Mouse (Mus musculus) cerebellum, adult 8-10 months (tissue): ENCODE results near the gene Fkbpl.

Experiments used
- DNase-seq: peaks from one replicate; pipeline ENCODE4 v3.0.0; 2022

The Fkbpl gene

DNA sequence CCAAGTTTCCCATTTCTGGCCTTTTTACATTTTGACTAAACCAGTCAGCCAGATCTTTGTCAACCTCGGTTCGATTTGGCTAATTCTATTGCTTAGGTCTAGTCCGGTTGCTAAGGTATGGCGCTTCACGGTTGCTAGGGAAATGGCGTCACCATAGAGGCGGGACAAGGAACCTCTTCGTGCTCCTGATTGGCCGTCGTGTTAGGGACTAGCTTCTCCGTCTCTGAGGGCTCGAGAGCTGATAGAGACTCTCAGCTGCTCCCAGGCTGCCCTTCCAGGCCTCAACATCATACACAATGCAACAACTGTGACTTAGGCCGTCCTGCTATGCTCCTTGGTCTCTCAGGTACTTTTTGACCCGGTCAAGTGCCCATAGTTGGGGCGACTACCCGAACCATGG is at the start of gene Fkbpl:
Gene Fkbpl (plus strand): TSS at position 157 of the 400 bp plus-strand sequence.
- peak; percentile 96 for DNase-seq

DNA sequence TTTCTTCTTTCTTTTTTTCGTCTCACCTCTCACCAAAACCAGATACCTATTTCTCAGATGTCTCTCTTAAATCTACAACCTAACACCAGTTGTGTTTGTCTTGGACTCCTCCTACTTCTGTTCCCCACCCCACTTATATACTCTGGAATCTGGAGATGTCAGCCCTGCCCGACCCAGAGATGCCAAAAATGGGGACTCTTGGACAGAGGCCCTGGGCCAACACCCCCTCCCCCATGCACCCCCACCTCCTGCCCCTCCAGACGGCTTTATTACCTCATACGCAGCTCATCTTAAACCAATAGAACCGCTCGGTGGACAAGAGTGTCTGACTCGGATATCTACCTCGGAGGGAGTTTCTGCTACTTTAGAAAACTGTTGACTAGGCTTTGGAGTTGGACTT is 48.5 kb upstream of the Fkbpl start:
- no peak for DNase-seq

DNA sequence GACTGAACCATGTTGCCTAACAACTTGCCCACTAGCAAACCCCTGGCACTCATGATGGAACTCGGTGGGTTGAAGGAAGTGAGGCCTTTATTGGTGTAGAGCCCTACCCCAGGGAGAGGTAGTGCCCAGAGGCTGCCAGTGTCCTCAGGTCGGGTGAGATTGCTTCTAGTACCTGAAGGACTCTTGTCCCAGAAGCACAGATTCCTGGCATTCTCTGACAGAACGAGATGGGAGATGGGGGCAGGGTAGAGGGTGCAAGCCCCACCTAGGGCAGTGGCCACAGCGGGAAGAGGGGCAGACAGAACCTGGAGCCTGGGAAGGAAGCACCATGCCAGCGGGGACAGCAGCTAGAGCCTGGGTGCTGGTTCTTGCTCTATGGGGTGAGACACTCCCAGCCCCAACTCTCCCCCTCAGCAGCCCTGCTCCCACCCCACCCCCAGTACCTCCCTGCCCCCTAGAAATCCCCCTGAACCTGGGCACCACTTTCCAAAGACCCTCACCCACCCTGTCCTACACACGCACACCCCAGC is 46.9 kb upstream of the Fkbpl start, which contains the start of gene Ager:
Gene Ager (plus strand): TSS at position 297 of the 530 bp plus-strand sequence.
- DNase-seq: peak; percentile 17

DNA sequence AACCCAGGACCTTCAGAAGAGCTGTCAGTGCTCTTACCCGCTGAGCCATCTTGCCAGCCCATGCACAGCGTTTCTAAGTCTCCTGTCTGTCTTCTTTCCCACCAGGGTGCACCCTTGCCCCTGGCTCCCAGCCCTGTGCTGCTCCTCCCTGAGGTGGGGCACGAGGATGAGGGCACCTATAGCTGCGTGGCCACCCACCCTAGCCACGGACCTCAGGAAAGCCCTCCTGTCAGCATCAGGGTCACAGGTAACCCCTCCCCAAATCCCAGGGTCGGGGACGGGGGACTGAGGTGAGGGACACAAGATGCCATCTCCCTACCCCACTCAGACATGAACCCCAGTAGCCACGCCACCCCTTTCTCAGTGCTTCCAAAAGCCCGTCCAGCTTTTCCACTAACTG is 44.7 kb upstream of the Fkbpl start:
- DNase-seq: no peak

DNA sequence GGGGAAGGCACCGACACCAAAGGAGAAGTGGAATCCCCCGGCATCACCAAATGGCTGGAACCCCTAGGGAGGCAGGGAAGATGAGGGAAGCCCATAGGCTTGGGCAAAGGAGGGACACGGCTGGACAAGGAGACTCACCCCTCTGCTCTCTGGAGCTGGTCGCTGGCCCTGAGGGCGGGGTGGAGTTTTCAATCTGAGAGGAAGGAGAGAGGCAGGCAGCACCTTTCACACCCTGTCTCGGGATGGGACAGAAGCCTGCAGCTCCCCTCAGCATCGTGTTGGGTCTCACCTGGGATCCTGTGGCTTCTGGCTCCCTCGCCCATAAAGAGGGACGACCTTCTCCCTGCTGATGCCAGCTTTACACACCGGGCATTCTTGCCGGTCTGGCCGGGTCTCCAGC is 42.8 kb upstream of the Fkbpl start:
- peak; percentile 38 for DNase-seq

DNA sequence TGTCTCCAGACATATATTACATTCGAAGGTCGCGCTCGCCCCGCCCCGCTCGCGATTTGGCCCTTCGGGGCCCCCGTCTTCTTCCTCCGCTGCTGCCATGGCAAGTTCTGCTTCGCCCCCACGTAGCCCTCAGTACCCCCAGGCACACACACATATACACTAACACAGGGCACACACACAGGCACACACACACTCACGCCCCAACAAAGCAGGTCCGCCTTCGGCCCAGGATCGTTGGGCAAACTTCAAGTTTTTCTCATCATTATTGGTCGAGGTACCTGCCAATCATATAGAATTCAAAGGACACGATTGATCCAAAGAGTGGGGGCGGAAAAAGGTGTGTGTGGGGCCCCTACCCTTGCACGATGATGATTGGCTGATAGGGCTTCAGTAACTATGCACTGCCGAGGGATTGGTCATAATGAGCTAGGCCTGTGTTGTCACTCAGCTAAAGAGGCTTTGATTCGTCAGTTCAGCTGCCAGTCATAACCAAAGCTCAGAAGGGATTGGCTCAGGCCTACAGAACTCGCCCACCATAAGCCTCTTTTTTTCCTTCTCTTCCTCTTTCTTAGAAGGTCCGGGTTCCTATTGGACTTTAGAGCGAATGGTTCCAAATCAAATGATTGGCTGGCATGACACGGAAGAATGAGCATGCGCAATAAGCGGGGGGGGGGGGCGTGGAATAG is 41.0 kb upstream of the Fkbpl start, which contains the start of gene Rnf5:
Gene Rnf5 (minus strand): TSS at position 316 of the 686 bp plus-strand sequence.
- DNase-seq: peak; percentile 99

DNA sequence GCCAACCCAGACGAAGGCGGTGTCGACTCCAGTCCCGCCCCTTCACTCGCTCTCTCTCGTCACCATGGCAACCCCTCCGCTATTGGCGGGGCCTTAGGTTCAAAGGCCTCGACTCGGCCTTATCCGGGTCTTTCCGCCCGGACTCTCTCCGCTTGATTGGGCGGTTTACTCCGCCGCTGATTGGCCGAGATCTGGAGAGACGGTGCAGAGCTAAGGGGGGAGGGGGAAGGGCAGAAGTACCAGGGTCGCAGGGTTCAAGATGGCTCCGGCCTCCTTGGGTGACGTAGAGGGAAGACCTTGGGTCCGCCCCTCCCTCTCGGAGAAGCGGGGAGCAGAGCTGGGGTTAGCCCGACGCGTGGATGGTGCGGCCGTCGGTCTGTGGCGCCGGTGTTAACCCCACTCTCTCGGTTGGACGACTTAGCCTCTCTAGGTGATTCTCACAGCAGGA is 40.5 kb upstream of the Fkbpl start, which contains the start of gene Agpat1:
Gene Agpat1 (plus strand): TSS at position 202 of the 448 bp plus-strand sequence.
- DNase-seq: peak; percentile 98

DNA sequence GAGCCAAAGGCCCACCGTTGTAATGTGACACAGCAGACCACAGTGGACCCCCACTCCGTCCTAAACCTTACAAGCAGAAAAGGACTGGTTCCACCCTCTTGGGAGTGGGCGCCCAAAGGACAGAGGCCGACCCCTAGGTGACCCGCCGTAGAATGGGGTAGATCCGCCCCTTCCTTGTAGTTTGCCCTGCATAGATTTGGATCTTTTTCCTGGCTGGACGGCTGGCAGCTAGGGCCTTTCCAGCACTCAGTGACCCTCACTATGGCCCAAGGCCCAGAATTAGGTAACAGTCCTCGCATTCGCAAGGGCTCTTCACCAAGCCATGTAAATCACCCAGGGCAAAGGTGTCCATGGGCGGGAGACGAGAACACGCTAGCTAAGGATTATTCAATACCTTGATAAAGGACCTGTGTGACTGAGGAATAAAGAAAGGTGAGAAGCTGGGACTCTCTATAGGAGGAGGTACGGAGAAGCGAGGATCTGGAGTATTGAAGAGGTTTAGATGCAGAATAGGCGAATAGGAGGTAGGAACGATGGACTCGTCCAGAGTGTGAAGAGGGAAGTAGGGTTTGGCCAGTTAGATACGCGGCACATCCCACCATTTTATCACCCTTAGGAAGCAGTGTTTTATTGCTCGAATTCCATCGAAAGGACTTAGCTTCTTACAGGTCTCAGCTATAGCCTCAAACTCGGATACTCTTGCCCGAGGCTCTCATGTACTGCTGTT is 39.9 kb upstream of the Fkbpl start:
- no peak for DNase-seq

DNA sequence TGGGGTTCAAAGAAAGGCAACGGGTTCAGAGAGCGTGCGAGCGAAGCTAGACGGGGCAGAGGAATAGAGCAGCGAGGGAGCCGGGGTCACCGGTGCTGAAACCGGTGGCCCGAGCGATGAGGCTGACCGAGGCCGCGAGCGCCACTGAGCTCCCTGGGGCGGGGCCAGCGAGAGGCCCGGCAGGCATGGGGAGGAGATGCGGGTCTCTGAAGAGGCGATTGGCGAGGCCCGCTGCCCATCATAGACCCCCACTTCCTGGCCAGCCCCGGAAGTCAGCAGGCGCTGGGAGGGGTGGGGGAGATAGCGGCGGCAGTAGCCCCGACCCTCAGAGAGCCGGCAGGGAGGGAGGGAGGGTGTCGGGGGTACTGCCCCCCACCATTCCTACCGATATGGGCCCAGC is 39.0 kb upstream of the Fkbpl start:
- DNase-seq: peak; percentile 96

DNA sequence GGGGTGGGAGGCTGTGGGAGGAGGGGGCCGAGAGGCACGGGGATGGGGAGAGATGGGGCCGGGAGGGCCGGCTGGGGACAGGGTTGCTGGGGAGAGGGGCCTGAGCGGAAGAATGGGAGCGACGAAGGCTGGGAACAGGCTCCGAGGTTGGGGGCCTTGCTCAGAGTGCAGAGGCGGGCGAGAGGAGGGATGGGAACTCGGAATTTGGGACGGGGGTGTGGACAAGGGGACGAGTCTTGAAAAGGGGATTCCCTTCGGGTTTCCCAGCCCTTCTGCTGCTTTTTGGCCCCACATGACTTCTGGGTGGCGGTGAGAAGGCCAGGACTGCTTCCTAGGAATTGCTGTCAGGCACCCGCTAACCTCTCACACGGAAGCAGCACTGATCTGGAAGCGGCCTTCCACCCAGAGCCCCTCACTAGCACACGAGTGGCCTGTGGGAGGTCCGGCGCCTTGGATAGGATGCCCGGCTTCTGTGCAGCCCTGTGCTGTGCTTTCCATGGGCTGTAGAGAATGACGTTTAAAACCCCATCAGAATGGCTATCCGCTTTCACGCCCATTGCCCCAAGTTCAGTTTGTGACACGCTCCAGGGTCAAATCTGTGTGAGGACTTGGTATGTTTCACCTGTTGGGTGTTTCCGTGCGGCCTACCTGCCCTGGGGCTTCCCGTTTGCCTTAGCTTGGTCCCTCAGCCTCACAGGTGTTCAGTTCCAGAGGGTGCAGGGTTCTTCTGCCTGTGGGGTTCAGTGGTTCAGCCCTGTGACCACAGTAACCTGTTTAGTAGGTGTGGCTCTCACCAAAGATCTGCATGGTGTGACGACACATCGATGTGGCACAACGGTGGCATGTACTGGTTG is 38.2 kb upstream of the Fkbpl start:
- peak; percentile 31 for DNase-seq

DNA sequence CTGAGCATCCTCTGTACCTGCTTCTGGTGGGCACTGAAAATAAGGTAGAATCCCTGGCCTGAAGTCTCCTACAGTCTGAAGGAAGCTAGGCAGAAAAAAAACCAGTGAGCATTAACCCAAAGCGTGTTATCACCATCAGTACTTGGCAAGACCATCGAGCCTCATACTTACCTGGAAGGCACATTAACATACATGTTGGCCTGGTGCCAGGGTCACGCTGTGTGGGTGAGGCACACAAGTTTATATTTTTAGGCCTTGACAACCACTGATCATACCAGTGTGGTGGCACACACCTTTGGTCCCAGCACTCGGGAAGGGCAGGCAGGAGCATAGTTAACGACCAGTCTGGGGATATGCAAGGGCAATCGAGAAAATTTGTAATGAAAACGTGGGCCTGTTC is 36.6 kb upstream of the Fkbpl start:
- peak; percentile 57 for DNase-seq

DNA sequence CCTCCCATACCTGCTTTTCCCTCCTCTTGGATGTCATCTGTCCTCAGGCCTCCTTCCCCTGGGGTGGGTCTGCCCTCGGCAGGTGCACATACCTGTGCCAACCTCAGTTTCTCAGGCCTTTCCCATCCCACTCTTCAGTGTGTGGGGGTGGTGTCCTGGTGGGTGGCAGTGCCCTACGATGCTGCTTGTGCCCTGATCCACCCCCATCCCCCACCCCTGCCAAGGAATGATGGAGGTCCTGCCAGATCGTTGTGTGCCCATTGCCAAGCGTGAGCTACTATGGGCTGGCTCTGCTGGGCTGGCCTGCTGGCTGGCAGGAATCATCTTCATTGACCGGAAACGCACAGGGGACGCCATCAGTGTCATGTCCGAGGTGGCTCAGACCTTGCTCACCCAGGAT is 33.5 kb upstream of the Fkbpl start:
- no peak for DNase-seq

DNA sequence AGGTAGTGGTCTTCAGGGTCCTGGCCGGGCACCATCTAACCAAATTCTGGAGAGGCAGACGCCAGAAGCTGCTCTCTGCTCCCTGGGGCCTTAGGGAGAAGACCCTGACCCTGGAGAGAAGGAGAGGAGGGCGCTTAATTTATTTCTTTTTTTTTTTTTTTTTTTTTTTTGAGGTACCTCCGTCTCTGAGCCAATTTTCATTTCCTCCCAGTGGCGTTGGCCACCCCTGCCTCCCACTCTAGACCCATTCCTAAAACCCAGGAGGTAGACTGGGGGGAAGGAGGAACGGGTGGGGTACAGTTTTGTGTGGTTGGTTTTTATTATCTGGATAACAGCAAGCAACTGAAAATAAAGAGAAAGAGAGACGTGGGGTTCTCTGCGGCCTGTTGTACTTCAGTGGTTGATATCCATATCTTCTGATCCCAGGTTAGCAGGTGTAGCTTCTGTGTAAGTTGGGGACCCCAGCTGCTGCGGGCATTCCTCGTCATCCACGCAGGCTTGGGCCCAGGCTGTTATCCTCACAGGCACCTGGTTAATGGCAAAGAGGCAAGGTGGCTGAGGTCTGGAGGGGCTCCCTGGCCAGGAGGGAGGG is 31.4 kb upstream of the Fkbpl start:
- DNase-seq: no peak

DNA sequence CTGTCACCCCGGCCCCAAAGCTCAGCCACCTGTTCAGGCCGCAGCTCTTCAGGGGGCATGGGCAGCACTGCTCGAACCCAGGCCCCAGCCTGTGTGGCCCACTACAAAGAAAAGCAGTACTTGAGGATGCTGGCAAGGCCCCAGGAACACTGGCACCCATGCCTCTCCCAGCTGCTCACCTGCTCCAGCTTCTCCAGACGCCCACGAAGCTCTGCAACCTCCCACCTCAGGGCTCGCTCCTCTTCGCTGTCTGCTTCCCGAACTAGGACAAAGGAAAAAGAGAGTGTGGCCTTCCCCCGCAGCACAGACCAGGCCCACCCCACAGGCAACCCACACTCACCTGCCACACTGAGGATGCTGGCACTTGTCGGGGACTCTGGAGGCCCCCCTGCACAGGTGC is 30.7 kb upstream of the Fkbpl start:
- DNase-seq: no peak

DNA sequence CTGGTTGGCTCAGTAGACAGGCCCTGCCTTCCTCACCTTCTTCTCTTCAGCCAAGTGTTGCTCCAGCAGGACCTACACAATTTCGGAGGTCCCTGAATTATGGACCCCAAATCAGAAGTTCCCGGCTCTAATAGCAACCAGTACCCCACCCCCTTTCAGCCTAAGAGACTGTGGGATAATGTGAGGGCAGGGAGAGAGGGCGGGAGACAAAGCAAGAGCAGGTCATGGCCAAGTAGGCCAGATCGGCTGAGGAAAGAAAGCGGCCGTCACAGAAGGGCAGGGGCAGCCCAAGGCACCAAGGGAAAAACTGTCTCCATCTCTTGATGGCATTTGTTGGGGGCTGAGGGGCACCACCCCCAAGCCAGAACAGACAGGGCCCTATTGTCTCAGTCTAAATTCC is 28.7 kb upstream of the Fkbpl start, which contains the start of gene Egfl8:
Gene Egfl8 (minus strand): TSS at position 101 of the 400 bp plus-strand sequence.
- no peak for DNase-seq

DNA sequence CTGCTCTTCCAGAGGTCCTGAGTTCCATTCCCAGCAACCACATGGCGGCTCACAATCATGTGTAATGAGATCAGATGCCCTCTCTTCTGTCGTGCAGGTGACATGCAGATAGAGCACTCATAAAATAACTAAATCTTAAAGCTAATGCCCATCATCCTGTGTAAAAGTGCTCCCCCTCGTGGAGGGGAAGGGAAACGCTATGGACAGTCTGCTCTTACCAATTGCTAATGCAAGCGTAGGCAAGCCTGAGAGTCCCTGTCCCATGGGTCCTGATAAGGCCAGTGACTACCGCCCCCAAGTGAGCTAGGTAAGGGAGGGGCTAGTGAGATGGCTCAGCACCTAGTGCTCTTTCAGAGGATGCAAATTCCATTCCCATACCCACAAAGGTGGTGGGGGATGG is 25.6 kb upstream of the Fkbpl start:
- DNase-seq: peak; percentile 67

DNA sequence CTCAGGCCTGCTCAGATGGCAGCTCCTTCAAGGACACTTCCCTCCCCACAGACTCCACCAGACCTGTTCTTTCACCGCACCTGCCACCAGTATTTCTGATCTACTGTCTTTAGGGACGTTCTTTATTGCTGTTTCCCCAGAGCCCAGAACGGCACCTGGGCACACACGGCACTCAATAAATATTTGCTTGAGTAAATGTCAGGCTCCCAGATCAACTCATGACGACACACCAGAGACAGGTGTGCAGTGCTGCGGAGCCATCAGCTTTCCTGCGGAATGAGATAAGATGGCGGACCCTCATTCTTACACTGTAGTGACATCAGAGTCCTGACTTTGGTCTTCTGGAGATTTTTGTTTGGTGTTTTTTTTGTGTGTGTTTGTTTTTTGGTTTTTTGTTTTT is 23.6 kb upstream of the Fkbpl start:
- no peak for DNase-seq

DNA sequence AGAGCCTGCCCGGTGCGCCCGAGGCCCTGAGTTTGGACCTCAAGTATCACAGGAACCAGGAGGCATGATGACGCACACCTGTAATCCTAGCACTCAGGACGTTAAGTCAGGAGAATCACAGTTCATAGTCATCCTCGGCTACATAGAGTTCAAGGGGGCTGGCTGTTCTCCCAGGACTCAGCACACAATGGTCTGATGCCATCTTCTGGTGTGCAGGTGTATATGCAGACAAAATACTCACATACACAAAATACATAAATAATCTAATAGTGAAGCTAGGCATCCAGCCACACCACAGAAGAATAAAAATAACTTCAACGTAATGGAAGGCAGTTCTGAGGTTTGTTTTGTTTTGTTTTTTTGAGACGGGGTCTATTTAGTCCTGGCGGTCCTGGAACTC is 21.4 kb upstream of the Fkbpl start:
- DNase-seq: no peak

DNA sequence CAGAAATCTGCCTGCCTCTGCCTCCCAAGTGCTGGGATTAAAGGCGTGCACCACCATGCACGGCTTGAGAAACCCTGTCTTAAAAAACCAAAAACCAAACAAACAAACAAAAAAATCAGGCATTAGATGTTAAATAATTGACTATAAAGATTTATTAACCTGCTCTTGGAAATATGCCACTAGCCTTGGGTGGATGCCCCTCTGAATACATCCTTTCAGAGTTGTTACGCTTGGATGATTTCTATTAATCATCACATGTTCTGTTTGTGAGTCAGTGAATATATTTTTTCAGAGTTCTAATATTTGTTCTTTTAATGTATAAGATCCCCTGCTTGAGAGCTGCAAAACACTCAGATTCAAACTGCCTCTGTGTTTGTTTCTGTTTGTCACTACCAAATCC is 19.6 kb upstream of the Fkbpl start:
- DNase-seq: no peak

DNA sequence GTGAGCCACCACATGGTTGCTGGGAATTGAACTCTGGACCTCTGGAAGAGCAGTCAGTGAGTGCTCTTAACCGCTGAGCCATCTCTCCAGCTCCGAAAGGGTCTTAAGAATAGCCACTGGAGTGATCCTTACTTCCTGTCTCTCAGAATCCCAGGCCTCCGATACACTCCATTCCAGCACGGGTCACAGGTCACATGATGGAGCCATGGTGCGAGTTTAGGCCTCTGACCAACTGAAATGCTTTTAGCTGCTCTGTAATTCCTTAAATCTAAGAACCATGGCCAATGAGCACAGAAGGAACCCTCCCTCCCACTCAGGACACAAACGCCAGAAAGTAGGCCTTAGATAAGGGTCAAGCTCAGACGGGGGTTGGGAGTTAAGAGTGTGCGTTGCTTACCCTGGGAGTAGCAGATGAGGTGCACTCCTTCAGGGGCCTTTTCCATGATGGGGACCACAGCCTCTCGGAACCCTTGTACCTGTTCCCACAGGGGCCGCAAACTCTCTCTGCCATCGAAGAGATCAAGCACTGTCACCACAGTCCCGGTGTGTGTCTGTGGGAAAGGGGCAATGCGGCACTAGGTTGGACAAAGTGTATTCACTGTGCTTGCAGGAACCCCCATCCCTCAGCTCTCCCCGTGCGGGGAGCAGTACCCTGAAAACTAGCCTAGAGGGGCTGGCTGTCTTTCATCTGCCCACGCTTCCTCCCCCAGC is 18.3 kb upstream of the Fkbpl start:
- DNase-seq: no peak

DNA sequence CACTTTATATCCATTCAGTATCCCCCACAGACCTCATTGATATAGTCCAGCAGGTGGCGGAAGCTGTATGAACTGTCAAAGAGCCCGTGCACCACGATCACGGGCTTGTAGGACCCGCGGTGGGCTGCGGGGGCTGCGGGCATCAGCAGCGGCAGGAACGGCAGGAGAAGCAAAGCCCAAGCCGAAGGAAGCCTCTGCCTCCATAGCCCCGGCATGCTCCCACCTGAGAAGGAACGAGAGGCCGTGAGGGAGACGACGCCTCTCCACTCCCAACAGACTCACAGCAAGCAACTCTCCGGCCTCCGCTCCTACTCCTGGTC is 17.8 kb upstream of the Fkbpl start:
- no peak for DNase-seq
